Mouse (Mus musculus) Patski (cell line): ENCODE data around the gene Ubap1l. TPM values are rescaled to one million over a fixed set of nuclear protein-coding genes. Genes with fewer than 3 reads are reported as not detected.
"Not testable (repeated sequence)": the region's sequence is repeated elsewhere in the genome, so short reads cannot be mapped to it uniquely, and the experiment has no call there.

Experiments used
- ATAC-seq: fragments of 100-300 bp; one replicate; pipeline ENCODE4 v1.8.0; 2021
- CTCF ChIA-PET: fragments of 350-600 bp; sonication (Branson Sonifier 250); formaldehyde crosslinking; loops from one replicate; lab custom pipeline; 2022; ENCODE audit warnings: inconsistent platforms; lab: Charles Lee
- POLR2A ChIA-PET: fragments of 350-600 bp; sonication (Branson Sonifier 250); formaldehyde crosslinking; loops from one replicate; lab custom pipeline; 2022; ENCODE audit warnings: antibody characterized with exemption, inconsistent platforms; lab: Charles Lee
- DNase-seq: peaks from one replicate; pipeline ENCODE4 v3.0.0-alpha.2; 2011; ENCODE audit warnings: low read depth, low spot score
- H3K27me3 ChIP-seq: fragments of 371-371 bp; one replicate; pipeline ENCODE4 v1.5.1; 2021
- CTCF ChIP-seq: fragments of 100-300 bp; IDR thresholded peaks from one replicate; pipeline ENCODE4 v1.5.1; 2021
- in situ Hi-C: fragments of 300-500 bp; cut with MboI; formaldehyde crosslinking; loops from 3 replicates; pipeline ENCODE4 v1.11.1; 2018; ENCODE audit warnings: low pct_unique_long_range_greater_than_20kb, mixed read lengths
- polyA plus RNA-seq: library from polyadenylated mRNA; unstranded; gene quantifications from one replicate; pipeline ENCODE4 v1.2.3, GENCODE M21; 2021

The Ubap1l gene
- 0.19 TPM for polyA plus RNA-seq

DNA sequence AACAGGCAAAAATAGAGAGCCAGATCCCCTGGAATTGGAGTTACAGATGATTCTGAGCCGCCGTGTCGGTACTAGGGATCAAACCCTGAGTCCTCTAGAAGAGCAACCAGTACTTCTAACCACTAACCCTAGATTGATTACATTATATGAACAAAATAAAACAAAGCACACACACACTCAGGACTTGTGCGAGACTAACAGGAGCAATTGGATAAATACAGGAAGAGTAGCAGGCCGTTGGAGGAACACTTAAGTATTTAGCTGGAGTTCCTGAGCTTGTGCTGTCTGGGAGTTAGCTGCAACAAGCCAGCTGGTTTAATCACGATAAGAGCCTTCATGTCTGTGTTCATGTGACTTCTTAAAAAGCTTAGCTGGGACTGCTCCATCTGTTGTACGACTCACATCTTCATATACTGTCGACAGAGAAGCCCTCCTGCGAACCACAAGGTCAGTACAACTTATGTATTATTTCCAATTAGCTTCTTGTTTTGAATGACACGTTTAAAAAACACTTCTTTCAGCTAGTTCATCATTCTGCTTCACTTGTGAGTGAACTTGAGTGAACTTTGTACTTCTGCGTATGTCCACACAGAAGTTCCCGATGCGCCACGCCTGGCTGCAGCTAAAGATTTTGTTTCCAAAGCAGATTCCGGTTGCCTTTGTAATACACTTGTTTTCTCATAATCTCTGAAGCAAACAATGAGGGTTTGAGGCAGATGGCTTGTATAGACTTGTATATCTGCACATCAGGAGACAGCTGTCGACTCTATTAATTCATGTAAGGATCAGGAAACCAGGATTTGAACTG is at the start of gene Ubap1l:
Ubap1l (plus strand) TSS at position 401 of the 808 bp plus-strand sequence.
- ChIA-PET CTCF (interaction anchor here (0.8 to 1.1 kb wide), 2 partner anchors 8 to 29 kb away, joined by 3 to 4 read pairs; no protein-coding TSS in a partner anchor), POLR2A (no interaction called here)
- no peak for TF ChIP-seq CTCF
- ATAC-seq = no peak
- in situ Hi-C loops = loop anchor here (10.0 kb wide), 1 partner anchor 224 kb away; the partner anchor contains the start of genes Pif1 and Plekho2
- H3K27me3 ChIP-seq = no peaks in the 10 kb centered on the region
- no peak for DNase-seq

DNA sequence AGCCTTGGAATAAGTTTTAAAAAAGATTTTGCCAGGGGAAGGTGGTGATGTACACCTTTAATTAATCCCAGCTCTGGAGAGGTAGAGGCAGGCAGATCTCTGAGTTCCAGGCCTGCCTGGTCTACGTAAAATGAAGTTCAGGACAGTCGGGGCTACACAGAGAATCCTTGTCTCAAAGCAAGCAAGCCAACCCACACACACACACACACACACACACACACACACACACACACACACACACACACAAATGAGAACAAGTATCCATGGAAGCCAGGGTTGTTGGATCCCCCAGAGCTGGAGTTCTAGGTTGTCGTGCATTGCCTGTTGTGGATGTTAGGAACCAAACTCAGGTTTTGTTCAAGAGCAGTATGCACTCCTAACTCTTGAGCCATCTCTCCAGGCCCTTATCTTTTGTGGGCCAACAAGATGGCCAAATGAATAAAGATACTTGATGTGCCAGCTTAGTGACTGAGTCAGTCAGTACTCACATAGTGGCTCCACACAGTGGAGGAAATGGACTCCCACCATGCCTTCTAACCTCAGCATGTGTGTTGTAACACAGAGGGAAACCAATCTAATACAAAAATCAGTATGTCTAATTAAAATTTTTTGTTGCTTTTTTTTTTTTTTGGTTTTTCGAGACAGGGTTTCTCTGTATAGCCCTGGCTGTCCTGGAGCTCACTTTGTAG is 48.0 kb upstream of the Ubap1l start:
- DNase-seq (no peak), ATAC-seq (no peak)
- TF ChIP-seq CTCF = no peak
- CTCF ChIA-PET = interaction anchor here (2.8 kb wide), 1 partner anchor 13 kb away, joined by 13 read pairs; no protein-coding TSS in a partner anchor
- POLR2A ChIA-PET = interaction anchor here (0.5 to 0.7 kb wide), 2 partner anchors 103 to 1555 kb away, joined by 3 to 7 read pairs; no protein-coding TSS in a partner anchor
- H3K27me3 ChIP-seq = no peaks in the 10 kb centered on the region
- in situ Hi-C loops = no loop called here

DNA sequence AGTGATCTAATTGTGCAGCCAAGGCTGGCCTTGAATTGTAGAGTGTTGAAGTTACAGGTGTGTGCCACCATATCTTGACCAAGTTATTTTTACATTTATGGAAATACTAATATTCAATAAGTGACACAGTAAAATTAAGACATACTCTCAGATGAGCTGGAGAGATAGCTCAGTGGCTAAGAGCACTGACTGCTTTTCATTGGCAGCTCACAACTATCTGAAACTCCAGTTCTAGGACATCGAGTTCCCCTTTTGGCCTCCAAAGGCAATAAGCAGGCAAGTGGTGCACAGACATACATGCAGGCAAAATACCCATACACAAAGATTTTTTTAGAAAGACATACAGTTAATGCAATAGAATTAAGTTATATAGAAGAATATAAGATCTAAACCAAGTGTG is 47.0 kb upstream of the Ubap1l start:
- CTCF ChIA-PET = interaction anchor here (2.8 kb wide), 1 partner anchor 12 kb away, joined by 13 read pairs; no protein-coding TSS in a partner anchor
- no peak for DNase-seq
- in situ Hi-C loops = no loop called here
- no peak for ATAC-seq
- POLR2A ChIA-PET = no interaction called here
- H3K27me3 ChIP-seq = no peaks in the 10 kb centered on the region
- no peak for TF ChIP-seq CTCF

DNA sequence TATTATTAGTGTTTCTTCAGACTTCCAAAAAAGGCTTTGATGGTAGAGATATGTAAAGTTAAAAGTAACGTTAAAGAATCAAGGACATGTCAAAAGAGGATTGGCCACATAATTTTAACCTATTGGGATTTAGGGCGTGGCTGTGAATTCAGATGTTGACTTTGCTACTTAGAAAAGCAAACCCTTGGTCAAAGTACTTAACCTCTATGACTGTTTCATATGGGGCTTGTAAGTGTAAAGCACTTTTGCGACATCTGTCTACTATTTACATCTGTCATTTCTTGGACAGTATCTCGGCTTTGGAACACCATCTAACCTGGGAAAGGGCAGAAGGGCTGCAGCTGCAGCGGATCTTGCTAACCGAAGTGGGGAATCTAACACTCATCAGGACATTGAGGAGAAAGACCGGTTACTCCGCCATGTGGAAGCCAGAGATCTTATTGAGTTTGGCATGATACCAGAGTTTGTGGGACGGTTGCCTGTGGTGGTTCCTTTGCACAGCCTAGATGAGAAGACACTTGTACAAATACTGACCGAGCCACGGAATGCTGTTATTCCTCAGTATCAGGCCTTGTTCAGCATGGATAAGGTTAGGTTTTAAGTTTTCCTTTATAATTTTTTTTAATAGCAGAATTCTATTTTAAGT is 38.5 kb upstream of the Ubap1l start:
- TF ChIP-seq CTCF = no peak
- ChIA-PET CTCF (no interaction called here), POLR2A (no interaction called here)
- DNase-seq (no peak), ATAC-seq (no peak)
- no peaks in the 10 kb centered on the region for H3K27me3 ChIP-seq
- in situ Hi-C loops = no loop called here

DNA sequence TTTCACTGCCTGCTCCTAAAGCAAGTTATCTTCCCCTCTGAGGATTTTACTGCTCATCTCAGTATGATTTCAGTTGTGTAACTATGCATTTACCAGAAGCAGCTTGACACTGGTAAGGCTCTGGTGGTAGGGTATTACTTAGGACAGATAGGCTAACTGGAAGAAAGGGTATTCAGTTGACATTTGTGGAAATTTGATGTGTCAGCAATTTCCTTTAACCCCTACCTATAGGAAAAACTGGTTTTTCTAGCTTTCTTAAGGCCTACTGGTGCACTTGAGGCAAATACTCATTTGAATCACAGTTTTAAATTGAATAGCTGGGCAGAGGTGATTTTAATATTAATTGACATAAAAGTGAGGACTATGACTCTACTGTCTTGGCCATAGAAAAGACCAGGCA is 34.9 kb upstream of the Ubap1l start:
- H3K27me3 ChIP-seq = no peaks in the 10 kb centered on the region
- DNase-seq = no peak
- in situ Hi-C loops = no loop called here
- no peak for ATAC-seq
- CTCF ChIA-PET = interaction anchor here (0.8 to 3.2 kb wide), 2 partner anchors 12 to 23 kb away, joined by 3 to 13 read pairs; no protein-coding TSS in a partner anchor
- POLR2A ChIA-PET = no interaction called here
- TF ChIP-seq CTCF = no peak

DNA sequence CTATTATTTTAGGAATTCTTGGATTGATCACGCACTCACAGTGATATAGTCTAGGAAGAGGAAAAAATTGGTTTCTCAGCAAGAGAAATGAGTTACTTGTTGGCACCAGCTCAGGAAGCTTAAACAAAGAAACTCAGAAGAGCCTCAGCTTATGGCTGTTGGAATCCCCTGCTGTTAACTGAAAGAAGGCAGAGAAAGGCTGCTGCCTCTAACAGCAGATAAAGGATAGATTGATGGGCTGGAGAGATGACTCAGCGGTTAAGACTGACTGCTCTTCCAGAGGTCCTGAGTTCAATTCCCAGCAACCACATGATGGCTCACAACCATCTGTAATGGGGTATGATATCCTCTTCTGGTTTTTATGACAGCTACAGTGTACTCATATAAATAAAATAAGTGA is 33.5 kb upstream of the Ubap1l start:
- ChIA-PET CTCF (no interaction called here), POLR2A (no interaction called here)
- DNase-seq = no peak
- TF ChIP-seq CTCF = no peak
- no peaks in the 10 kb centered on the region for H3K27me3 ChIP-seq
- no peak for ATAC-seq
- in situ Hi-C loops = no loop called here

DNA sequence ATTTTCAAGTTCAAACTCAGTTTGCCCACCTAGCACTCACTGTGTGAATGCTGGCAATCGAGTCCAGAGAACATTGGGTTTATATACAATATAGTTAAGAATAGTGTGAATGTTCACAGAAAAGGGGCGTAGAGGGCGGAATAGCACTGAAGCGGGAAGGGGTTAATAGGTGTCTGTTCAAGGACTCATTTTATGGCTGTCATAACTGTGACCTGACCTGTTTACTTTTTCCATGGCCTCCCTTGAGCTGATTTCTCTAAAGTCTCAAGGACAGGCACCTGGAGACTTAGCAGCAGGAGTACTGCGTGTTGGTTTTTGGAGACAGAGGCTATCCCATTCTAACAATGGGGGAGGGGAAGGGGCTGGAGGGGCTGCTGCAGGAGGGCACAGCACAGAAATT is 26.9 kb upstream of the Ubap1l start:
- POLR2A ChIA-PET = no interaction called here
- CTCF ChIA-PET = no interaction called here
- no peak for TF ChIP-seq CTCF
- H3K27me3 ChIP-seq = no peaks in the 10 kb centered on the region
- DNase-seq (no peak), ATAC-seq (no peak)
- in situ Hi-C loops = no loop called here

DNA sequence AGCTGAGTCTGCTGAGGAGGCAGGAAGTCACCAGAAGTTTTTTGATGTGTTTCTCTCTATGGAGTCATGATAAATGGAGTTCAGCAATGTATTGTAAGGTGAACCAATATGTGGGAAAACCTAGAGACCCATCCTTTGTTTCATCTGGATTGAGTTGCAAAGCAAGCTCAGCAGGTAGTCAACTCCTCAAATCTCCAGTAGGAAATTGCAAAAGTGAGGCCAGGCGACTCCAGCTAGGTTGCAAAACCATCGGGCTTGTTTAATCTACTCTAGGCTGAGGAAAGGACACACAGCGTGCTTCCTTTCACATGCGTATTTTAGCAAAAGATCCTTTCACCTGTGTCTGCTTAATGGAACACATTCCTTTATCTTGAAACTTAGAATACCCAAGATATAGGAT is 21.7 kb upstream of the Ubap1l start:
- DNase-seq = no peak
- peaks cover 16% of the 10 kb centered on the region for H3K27me3 ChIP-seq
- no peak for ATAC-seq
- ChIA-PET POLR2A (no interaction called here), CTCF (no interaction called here)
- in situ Hi-C loops = no loop called here
- no peak for TF ChIP-seq CTCF

DNA sequence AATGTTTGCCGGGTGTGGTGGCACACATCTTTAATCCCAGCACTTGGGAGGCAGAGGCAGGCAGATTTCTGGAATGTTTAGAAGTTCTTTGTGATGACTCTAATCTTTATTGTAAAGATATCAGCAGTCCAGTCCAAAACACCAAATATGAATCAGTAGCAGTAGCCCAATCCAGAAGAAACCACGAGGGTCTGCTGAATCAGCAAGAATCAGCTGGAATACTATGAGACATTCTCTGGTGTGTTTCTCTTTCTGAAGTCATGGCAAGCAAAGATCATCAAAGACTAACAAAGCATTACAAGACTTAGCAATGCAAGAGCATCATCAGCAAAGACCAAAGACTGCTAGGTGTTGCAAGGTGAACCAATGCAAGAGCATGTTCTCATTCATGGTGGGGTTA is 20.4 kb upstream of the Ubap1l start:
- H3K27me3 ChIP-seq = peaks cover 16% of the 10 kb centered on the region
- no peak for TF ChIP-seq CTCF
- POLR2A ChIA-PET = no interaction called here
- no peak for DNase-seq
- in situ Hi-C loops = no loop called here
- no peak for ATAC-seq
- CTCF ChIA-PET = no interaction called here

DNA sequence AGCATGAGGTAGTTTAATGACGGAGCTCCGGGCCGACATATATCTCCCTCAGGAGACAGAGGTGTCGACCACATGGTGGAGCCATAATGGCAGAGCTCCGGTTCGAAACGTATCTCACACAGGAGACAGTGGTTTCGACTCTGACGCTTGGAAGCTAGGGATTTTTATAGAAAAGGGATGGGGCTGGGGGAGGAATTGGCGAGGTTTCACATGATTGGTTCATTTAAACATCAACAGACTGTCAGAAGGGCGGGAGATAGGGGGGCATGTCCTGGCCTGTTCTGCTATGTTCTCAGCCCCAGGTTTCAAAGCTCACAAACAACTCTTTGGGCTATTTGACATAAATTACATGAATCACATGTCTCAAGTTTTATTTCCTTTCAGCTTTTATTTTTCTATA is 15.4 kb upstream of the Ubap1l start:
- POLR2A ChIA-PET = interaction anchor here (1.2 kb wide), 1 partner anchor 50 kb away, joined by 3 read pairs; no protein-coding TSS in a partner anchor
- in situ Hi-C loops, CTCF ChIA-PET, DNase-seq, ATAC-seq: not testable (repeated sequence)
- peaks cover 16% of the 10 kb centered on the region for H3K27me3 ChIP-seq
